Mouse (Mus musculus): ENCODE data around the gene Klk7.

Klk7 gene

GRCm38 (mm10) chr7:43797333-43797769 is 13.7 kb upstream of the Klk7 start, which contains the start of gene Klk8:
Klk8 (plus strand) TSS chr7:43797577.
- peak; percentile 17 to 18 for DNase-seq (ENCODE audit: low spot score in 2 of 2)

GRCm38 (mm10) chr7:43797844-43798462 is 13.1 kb upstream of the Klk7 start:
- peak in 1 of 2 experiments; percentile 49 for DNase-seq (ENCODE audit: low spot score in 2 of 2)

- DNase-seq (ENCODE audit: low spot score in 2 of 2): no peak
These were observed 11.2 kb upstream of the Klk7 start for GRCm38 (mm10) chr7:43799876-43800275.

- DNase-seq (ENCODE audit: low spot score in 2 of 2): no peak
These were observed 4.1 kb downstream of the Klk7 start for GRCm38 (mm10) chr7:43815211-43815610.

- DNase-seq (ENCODE audit: low spot score in 2 of 2): no peak
These were observed 5.7 kb downstream of the Klk7 start for GRCm38 (mm10) chr7:43816746-43817145.

GRCm38 (mm10) chr7:43821581-43821980 is 10.5 kb downstream of the Klk7 start:
- DNase-seq (ENCODE audit: low spot score in 2 of 2): no peak

GRCm38 (mm10) chr7:43824199-43824598 is 13.1 kb downstream of the Klk7 start, which contains the start of gene Klk6:
Klk6 (plus strand) TSS chr7:43824499.
- no peak for DNase-seq (ENCODE audit: low spot score in 2 of 2)

- DNase-seq (ENCODE audit: low spot score in 2 of 2): no peak
These were observed 15.0 kb downstream of the Klk7 start for GRCm38 (mm10) chr7:43826056-43826455.

GRCm38 (mm10) chr7:43827706-43828105 is 16.6 kb downstream of the Klk7 start:
- no peak for DNase-seq (ENCODE audit: low spot score in 2 of 2)

- DNase-seq (ENCODE audit: low spot score in 2 of 2): no peak
These were observed 17.9 kb downstream of the Klk7 start for GRCm38 (mm10) chr7:43829006-43829405.

GRCm38 (mm10) chr7:43841701-43842100 is 30.6 kb downstream of the Klk7 start, which contains the start of gene Klk5:
Klk5 (plus strand) TSS chr7:43841971.
- no peak for DNase-seq (ENCODE audit: low spot score in 2 of 2)

GRCm38 (mm10) chr7:43843801-43844200 is 32.7 kb downstream of the Klk7 start:
- no peak for DNase-seq (ENCODE audit: low spot score in 2 of 2)

GRCm38 (mm10) chr7:43851616-43852015 is 40.5 kb downstream of the Klk7 start:
- DNase-seq (ENCODE audit: low spot score in 2 of 2): no peak

GRCm38 (mm10) chr7:43854642-43855380 is 43.7 kb downstream of the Klk7 start:
- DNase-seq (ENCODE audit: low spot score in 2 of 2): no peak

- DNase-seq (ENCODE audit: low spot score in 2 of 2): no peak
These were observed 44.6 kb downstream of the Klk7 start for GRCm38 (mm10) chr7:43855709-43856108.

- DNase-seq (ENCODE audit: low spot score in 2 of 2): no peak
These were observed 45.2 kb downstream of the Klk7 start for GRCm38 (mm10) chr7:43856307-43856706.

GRCm38 (mm10) chr7:43857501-43857900 is 46.4 kb downstream of the Klk7 start:
- DNase-seq (ENCODE audit: low spot score in 2 of 2): no peak

GRCm38 (mm10) chr7:43860411-43860810 is 49.3 kb downstream of the Klk7 start:
- DNase-seq (ENCODE audit: low spot score in 2 of 2): no peak
